Mouse (Mus musculus) liver, embryonic 14.5 days (tissue): ENCODE measurements around the gene Ptger2.

ENCODE experiments used
- CTCF ChIP-seq: IDR thresholded peaks from 2 replicates; pipeline ENCODE4 v1.5.1; 2016; ENCODE audit warnings: antibody characterized with exemption, low read depth, control low read depth
- EP300 ChIP-seq: IDR thresholded peaks from 2 replicates; pipeline ENCODE4 v1.6.1; 2016; ENCODE audit warnings: antibody characterized with exemption, low read depth

DNA sequence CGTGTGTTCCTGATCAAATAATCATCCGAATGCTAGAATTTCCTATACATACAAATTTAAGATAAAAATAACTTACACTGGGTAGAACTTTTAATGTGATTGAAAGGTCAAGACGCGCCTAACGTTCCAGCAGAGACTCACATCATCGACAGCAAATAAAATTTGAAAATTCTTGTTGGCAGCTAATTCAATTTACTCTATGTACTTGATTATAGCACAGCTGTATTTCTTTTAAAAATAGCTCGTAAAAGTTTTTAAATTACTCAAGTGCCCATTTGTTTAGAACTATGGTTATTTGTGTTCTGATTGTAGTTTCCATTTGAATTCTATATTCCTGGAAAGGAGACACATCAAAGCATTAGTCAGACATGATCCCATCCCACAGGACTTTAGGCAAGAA is 63.1 kb downstream of the Ptger2 start:
- TF ChIP-seq CTCF (no peak), EP300 (no peak)
